Mouse (Mus musculus): ENCODE data around the gene Parp6.
A peak's percentile ranks its signal among the peaks of the same experiment; 100 is the strongest.

Parp6 gene

DNA sequence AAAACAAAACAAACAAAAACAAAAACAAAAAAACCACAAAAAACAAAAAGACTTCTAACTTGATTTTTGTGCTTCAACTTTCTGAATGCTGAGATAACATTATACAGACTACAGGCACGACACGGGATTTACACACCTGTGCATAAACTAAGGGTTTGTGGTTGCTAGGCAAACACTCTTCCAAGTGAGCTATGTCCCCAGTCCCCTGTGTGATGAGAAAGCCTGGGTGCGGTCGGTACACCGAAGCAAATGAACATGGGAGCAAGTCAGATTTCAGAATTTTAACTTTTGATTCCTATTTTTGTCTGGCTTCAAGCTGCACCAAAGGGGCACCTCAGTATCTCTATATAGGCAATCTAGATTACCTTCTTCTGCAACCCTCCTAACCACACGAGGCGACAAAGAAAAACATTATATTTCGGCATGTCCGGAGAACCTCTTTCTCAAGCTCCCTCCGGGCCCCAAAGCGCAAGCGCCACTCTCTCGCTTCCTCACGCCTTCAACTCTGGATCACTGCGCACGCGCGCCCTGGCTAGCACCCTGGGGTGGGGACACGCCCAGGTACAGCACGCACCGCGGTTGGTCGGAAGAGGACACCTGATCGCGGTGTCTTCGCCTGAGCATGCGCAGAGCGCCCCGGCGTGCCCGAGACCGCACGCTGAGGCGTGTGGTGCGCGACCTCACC is at the start of gene Parp6:
TSS of gene Parp6 (plus strand) at position 663 of the 685 bp plus-strand sequence.
- DNase-seq (ENCODE audit: low read depth, low spot score) = peak; percentile 98

DNA sequence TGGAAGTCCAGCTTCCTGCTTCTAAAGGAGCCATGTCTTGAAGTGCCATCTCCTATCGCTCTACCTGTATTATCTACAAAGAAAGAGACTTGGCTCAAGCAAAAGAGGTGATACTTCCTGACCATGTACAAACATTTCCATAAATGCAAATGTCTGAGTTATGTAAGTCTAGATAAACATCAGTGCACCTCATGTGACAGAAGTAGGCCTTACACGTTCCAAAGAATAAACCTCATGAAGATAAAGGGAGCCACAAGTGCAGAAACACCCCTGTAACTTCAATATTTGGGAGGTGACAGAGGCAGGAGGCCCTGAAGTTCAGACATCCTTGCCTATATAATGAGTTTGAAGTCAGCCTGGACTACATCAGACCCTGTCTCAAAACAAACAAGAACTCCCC is 45.2 kb upstream of the Parp6 start:
- DNase-seq (ENCODE audit: low read depth, low spot score) = no peak

DNA sequence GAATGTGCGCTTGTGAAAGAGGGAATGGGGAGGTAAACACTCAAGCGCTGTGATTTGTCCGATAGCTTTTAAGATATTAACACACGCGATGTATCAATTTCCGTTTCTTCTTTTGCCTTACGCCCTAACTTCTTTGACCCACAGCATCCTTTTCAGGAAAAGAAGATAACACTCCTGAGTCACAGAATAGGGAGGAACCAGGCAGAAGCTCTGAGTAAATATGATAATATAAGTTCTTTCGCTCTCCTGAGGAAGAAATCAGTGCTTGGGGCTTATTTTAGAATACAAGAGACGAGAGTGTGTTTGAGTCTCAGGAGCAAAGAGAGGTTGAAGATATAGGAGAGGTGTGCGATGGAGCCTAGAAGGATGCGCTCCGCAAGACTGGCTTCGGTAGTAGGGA is 39.7 kb upstream of the Parp6 start:
- DNase-seq (ENCODE audit: low read depth, low spot score) = no peak

DNA sequence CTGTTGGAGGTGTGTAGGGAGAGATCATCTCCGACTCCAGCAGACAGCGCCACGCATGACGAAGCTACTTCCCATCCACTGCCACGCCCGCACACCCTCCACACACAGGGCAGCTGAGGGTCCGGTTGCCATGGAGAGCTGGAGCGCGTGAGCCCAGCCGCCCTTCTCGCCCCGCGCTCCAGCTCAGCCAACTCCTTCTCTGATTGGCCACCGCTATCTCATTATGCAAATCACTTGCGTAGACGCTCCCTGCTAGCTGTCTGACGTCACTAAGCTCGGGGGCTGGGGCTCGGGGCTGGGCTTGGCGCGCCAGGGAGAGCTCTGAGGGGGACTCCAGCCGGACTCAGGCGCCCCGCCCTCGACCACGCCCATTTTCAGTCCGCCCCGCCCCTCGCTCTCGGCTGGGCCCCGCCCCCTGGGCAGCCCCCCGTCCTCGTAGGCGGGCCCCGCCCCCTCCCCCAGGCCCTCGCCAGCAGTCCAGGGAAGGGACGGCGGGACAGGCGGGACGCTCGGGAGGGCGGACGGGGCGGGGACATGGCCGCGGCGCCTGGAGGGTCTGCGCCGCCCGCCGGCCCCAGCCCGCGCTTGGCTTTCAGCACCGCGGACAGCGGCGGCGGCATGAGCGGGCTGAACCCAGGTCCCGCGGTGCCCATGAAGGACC is 39.1 kb upstream of the Parp6 start, which contains the start of gene Celf6:
TSS of gene Celf6 (plus strand) at position 74 of the 661 bp plus-strand sequence.
- peak; percentile 96 for DNase-seq (ENCODE audit: low read depth, low spot score)

DNA sequence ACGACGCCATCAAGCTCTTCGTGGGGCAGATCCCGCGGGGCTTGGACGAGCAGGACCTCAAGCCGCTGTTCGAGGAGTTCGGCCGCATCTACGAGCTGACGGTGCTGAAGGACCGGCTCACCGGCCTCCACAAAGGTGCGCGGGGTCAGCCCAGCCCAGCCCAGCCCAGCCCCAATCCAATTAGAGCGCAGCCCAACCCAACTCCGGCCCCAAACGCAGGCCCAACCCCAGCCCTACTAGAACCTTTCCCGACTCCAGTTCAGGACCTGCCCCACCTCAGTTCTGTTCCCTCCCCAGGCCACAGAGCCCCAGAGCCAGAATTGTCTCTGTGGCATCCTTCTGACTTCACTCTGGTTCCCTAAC is 38.6 kb upstream of the Parp6 start:
- no peak for DNase-seq (ENCODE audit: low read depth, low spot score)

DNA sequence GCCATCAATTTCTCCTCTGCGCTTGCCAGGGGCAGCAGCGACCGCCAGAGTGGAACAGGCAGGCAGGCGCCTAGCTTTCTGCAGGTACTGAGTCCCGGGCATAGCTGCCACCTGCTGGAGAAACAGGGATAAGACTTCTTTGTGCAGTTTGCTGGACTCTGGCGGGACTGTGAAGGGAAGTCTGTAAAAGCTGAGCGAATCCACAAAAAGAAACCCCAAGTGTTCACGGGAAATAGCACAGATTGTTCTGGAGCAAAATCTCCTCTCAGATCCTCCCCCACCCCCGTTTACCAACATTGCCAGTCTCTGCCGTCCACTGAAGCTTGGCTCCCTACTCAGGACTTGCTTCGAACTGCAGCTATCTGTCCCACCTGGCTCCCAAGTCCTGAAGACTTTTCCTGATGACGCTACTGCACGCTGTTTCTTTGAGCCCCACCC is 32.2 kb upstream of the Parp6 start:
- peak; percentile 54 for DNase-seq (ENCODE audit: low read depth, low spot score)

DNA sequence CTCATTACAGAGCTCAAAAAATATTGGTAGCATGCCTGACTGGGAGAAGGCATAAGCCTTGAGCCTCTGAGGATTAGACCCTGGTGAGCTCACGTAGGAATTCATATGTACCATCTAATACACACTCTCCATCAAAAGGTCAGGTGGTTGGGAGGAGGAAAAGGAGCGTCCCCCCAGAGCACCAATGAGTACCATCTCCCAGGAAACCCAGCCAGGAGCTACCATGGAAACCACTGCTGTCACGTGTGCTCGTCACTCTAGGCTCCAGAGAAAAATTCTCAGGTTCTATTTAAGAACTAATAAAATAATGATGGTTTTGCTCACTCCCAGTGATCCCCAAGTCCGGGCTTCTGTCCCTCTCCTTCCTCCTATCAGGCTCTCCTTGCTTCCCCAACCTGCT is 28.8 kb upstream of the Parp6 start:
- DNase-seq (ENCODE audit: low read depth, low spot score) = peak; percentile 60

DNA sequence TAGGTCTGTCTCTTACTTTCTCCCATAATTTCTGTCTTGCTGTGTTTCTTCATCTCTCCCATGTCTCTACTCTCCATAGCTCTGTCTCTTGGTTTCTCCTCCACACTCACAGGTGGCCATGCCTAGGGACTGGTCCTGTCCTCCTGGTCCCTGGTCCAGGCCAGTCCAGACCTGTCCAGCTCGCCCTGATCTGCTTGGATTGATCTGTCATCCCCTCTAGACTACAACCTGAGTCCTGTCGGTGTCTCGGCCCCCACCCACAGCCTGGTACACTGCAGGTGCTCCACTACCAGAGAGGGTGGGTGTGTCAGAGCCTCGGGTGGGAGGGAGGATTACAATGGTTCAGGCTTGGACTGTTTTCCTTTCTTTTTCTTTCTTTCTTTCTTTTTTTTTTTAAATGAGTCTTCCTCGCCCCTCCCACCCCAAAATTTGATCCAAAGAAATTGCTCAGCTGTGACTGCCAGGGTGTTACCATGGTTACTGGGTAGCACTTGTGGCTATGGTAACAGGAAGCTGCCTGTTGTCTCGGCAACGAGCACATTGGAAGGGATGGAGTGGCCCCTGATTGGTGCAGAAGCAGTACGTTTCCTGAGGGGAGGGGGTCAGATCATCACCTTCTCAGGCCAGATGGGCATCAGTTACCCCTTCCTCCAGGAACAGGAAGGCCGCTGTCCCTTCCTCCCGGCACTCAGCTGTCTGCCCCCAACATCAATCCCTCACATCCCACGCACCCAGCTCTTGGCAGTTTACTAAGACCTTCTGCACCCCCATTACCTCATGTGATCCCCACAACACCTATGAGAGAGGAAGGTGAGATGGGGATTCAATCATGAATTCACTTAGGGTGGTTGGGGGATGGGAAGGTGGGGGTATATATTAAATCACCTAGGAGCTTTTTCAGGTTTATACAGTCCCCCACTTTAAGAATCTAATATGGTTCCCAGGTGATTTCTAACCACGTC is 28.1 kb upstream of the Parp6 start:
- DNase-seq (ENCODE audit: low read depth, low spot score) = peak; percentile 90

DNA sequence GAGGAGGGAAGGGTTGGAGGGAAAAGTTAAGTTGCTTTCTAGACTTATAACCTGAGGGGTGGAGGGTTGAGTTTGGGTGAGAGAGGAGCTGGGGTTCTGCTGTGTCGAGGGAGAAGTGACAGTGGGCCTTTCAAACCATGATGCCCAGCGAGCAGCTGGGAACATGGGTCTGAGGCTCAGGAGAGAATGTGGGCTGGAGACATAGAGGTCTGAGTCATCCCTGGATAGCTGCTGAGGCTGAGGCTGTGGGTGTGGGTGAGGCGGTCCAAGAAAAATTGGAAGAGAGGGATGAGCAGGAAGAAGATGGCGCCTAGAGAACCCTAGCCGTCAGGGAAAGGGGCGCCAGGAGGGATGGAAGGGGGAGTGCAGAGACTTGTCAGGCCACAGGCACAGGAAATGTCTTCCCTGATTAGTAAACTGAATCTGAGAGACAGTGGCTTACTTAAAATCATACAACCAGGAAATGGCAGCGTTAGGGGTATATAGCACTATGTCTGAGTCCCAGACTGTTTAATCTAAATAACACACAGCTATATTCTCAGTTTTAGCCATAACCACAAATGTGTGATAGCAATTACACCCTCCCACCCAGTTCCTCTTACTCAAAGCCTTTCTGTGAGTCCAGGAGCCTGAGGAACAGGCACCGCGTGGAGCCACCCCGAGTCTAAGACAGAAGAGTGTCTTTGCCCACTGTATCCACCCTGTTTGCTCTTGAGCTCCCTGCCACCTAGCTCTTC is 27.2 kb upstream of the Parp6 start:
- DNase-seq (ENCODE audit: low read depth, low spot score) = no peak

DNA sequence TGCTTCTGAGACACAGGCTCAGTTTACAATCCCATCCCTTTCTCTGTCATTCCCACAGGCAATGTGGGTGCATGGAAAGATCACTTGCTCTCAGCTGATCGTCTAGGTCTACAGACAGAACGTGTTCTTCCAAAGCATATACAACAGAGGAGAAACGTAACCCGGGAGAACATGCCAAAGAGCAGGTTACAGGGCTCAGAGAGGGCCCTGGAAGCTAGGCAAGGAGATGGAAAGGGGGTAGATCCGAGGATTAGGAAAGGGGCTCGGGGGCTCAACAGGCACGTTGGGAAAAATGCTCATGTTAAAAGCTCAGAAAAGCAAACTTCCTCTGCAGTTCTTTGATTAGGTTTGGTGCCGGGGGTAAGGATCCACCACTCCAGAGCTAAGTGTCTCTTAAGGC is 15.4 kb upstream of the Parp6 start:
- DNase-seq (ENCODE audit: low read depth, low spot score) = no peak

DNA sequence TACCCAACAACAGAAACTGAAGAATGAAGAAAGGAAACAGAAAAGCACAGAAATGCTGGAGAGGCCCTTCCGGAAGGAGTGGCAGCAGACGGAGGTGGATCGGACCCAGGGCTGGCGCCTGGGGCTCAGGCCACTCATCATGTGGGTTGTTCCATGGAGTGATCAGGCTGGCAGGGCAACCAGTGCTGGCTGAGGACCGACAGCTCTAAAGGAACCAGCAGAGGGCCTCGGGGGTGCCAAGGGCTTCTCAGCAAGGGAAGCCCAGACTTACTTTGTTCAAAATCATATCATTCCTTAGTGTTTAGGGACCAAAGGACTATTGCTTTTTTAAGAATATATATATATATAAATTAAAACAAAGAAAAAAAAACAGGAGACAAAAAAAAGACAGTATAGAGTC is 11.1 kb upstream of the Parp6 start:
- no peak for DNase-seq (ENCODE audit: low read depth, low spot score)

DNA sequence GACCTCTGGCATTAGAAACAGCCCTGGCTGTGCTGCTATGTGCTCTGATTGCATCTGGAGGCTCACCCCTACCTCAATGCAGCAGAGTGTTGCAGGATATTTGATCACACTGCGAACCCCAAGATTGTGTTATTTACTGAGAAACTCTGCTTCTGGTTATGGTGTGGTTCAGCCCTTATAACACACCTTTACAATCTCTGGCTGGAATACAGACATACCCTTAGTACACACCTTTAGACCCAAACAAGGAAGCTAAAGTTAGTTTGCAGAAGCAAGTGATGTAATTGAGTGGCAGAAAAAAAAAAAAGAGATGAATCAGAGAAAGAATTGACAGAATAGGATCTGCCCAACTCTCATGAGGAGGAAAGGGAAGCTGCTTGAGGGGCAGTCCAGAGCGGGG is 6.1 kb upstream of the Parp6 start:
- no peak for DNase-seq (ENCODE audit: low read depth, low spot score)

DNA sequence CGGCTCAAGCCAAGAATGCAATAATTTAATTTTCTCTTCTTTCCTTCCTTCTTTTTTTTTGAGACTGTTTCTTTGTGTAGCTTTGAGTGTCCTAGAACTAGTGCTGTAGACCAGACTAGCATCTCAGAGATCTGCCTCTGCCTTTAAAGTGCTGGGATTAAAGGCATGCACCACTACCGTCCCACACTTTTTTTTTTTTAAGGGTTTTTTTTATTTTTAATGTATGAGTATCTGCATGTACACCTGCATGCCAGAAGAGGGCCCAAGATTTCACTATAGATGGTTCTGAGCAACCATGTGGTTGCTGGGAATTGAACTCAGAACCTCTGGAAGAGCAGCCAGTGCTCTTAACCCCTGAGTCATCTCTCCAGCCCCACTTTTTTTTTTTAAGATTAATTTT is 1.3 kb upstream of the Parp6 start:
- DNase-seq (ENCODE audit: low read depth, low spot score) = no peak

DNA sequence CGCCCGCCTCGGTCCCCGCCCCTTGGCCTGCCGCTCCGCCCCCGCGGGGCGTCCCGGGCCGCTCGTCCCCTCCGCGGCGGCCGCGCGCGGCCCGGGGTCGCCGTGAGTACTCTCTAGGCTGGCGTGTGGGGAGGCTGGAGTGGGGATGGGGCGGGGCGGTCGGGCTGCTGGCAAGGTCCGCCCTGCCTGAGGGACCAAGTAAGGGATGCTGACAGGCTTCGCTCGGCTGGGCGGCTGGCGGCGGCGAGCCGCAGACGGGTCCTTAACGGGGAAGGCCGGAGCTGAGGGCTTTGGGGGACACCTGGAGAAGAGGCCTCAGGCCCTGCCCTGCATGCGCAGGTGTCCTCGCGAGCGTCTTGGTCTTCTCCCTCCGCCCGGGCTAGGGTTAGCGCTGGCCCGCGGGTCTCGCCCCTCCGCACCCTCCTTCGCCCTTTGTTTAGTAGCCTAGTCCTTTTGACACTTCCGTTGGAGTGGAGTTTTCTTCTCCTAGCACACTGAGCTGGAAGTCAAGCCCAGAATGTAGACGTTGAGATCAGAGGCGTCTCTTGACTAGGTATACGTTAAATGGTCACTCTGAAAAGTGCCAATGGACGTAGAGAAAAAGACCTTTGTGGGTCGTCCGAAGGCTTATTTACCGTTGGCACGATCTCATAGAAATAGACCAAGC is 356 bp downstream of the Parp6 start:
- DNase-seq (ENCODE audit: low read depth, low spot score) = no peak

DNA sequence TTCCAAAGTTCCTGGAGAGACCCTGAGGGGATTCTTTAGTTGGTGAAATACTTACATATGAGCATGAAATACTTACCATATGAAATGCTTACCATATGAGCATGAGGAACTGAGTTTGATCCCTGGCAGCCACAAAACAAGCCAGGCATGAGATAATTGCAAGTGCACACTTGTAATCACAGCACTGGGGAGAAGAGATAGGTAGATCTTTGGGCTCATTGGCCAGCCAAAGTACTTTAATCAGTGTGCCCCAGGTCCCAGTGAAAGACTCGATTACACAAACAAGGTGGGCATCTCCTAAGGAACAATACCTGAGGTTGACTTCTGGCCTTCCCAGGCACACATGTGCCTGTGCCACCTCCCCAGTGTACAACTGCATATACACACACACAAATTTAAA is 21.3 kb downstream of the Parp6 start:
- no peak for DNase-seq (ENCODE audit: low read depth, low spot score)

DNA sequence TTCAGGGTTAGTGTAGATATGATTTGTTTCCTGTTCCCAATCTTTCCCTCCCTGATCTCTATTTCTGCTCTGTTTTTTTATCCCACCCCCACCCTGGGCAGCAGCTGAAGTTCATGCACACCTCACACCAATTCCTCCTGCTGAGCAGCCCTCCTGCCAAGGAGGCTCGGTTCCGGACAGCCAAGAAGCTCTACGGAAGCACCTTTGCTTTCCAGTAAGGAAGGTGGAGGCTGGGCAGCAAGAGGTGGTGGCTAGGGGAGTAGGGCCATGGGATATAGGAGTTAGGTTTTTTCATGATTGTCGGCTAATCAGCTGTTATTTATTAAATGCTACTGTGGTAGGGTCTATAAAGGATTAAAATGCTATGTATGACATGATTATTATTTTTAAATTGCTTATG is 22.9 kb downstream of the Parp6 start:
- DNase-seq (ENCODE audit: low read depth, low spot score) = no peak

DNA sequence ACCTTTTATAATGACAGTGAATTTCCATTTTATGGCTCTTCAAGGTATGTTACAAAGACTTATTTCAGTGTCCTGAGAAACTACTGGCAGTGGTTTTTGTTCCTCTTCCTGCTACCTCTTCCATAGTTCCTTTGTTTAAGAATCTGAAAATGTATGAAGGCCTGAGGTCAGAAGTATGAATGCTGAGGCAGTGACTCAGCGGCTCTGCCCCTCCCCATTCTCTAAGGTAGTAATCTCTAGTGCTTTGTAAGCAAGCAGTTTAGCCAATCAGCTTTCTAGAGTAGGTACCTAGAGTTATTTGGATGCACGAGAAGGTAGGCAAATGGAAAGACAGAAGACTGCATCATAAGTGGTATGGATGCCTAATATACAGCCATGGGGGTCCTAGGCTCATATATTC is 24.2 kb downstream of the Parp6 start:
- DNase-seq (ENCODE audit: low read depth, low spot score) = no peak

DNA sequence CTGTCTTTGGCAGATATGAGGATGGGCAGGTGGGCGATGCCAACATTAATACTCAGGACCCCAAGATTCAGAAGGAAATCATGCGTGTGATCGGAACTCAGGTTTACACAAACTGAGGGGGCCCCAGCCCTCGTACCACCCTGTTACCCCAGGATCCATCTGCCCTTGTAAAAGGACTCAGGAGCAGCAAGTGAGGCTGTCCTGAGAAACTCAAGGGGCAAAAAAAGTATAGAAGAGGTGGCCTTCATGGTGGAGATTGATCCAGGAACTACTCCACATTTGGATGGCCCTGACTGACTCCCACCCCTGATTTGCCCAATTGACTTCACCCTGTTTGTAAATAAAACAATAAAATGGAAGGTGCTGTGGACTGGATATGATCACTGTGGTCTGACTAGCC is 32.8 kb downstream of the Parp6 start:
- no peak for DNase-seq (ENCODE audit: low read depth, low spot score)

DNA sequence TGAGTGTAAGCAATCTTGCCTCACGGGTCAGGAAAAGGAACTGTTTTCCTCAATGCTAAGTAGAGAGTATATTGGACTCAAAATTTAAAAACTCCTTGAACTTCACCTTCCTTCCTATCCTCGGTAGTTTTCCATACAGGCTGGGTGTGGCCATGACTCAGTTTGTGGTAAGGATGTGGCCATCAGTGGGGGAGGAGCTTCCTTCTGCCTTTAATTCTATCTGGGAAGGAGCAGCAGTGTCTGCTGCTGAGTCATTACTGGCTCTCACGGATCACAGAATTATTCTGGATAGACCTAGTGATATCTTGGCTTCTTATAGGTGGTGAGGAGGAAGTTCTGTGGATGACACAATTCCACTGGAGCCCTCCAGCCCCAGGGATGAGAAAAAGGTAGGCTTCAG is 36.3 kb downstream of the Parp6 start:
- no peak for DNase-seq (ENCODE audit: low read depth, low spot score)

DNA sequence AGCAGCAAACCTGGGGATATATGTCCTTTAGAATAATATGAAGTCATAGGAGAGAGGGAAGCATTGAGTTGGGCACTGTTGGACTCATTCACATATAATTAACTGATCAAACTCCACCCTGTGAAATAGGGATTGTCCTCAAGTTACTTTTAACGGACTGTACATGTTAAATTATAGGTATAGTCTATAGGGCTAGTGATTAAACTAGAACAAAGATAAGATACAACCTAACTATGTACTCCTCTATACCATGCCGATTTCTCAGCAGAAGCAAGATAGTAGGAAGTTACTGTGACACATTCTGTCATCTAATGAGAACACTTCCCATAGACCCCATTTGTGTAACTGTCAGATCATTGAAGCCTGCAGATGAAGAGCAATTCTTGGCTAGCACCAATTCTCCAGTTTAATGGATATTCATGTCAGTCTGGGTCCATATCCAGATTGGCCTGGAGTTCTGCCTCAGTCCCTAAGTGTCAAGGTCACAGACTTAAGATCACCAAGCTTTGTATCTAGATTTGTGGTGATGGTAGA is 37.4 kb downstream of the Parp6 start:
- DNase-seq (ENCODE audit: low read depth, low spot score) = no peak
